Mouse (Mus musculus) forebrain, embryonic 16.5 days (tissue): Measurements from ENCODE around the gene Gstm3. TPM values are rescaled to one million over a fixed set of nuclear protein-coding genes. Genes with fewer than 3 reads are reported as not detected.
"Not testable (repeated sequence)": the region's sequence is repeated elsewhere in the genome, so short reads cannot be mapped to it uniquely, and the experiment has no call there.

ENCODE experiments used
- ATAC-seq: fragments of 200-750 bp; cut with Nextera tagmentation; 2 replicates; pipeline ENCODE4 v1.8.0; 2017; ENCODE audit warnings: mild to moderate bottlenecking, moderate library complexity
- H3K27ac ChIP-seq: fragments of 300-500 bp; sonication (generic); 2 replicates; pipeline ENCODE4 v1.5.1; 2014; ENCODE audit warnings: low read length, control low read depth
- H3K27me3 ChIP-seq: fragments of 300-500 bp; sonication (generic); replicated peaks from 2 replicates; pipeline ENCODE4 v1.6.1; 2014; ENCODE audit warnings: low read length; ENCODE audit not compliant: control insufficient read depth, insufficient read depth
- H3K36me3 ChIP-seq: fragments of 300-500 bp; sonication (generic); 2 replicates; pipeline ENCODE4 v1.6.1; 2014; ENCODE audit not compliant: control insufficient read depth, insufficient read depth
- H3K4me1 ChIP-seq: fragments of 300-500 bp; sonication (generic); replicated peaks from 2 replicates; pipeline ENCODE4 v1.6.1; 2014; ENCODE audit warnings: low read length; ENCODE audit not compliant: control insufficient read depth, insufficient read depth
- H3K4me2 ChIP-seq: fragments of 300-500 bp; sonication (generic); 2 replicates; pipeline ENCODE4 v1.6.1; 2014; ENCODE audit warnings: mild to moderate bottlenecking, low read length, control low read depth
- H3K4me3 ChIP-seq: fragments of 300-500 bp; sonication (generic); replicated peaks from 2 replicates; pipeline ENCODE4 v1.5.1; 2014; ENCODE audit warnings: mild to moderate bottlenecking, low read length, control low read depth
- H3K9ac ChIP-seq: fragments of 300-500 bp; sonication (generic); replicated peaks from 2 replicates; pipeline ENCODE4 v1.6.1; 2014; ENCODE audit warnings: low read depth, low read length, control low read depth
- H3K9me3 ChIP-seq: fragments of 300-500 bp; sonication (generic); 2 replicates; pipeline ENCODE4 v1.6.1; 2016; ENCODE audit warnings: low read length; ENCODE audit not compliant: control insufficient read depth
- WGBS: fragments of 180-500 bp; shearing (Covaris S2); extraction: QIAGEN DNeasy Blood & Tissue Kit; methylation state at CpG from one replicate; pipeline ENCODE4 v1.1.7; 2014; 5-methylcytosine and 5-hydroxymethylcytosine counted together
- polyA plus RNA-seq: library from polyadenylated mRNA; unstranded; fragments of >200 nt; fragmentation: Nextera tagmentation; extraction: Ambion mirVana; gene quantifications from 2 replicates; pipeline ENCODE4 v1.2.1, GENCODE M21; 2015

The Gstm3 gene
- polyA plus RNA-seq, 1 experiment from 2014 or later, result not detected

DNA sequence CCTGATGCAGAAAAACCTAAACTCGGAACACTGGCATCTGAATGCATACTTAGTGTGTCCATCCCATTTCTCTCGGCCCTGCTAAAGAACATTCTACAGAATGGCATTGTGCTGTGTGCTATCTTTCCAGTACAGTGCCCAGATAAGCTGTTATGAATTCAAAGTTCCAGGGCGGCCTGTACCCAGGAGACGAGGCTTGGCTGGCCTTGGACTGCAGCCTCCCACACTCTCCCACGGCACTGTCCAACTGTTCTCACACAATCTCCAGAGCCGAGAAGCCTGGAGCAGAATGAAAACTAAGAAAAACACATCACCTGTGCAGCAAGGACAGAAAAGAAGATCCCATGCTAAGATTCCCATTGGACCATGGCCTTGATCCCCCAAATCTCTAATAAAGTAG lies 13.6 kb upstream of the Gstm3 start:
- Histone ChIP-seq H3K27ac (no peak overlapping the region), H3K4me1 (no peaks in the 10 kb centered on the region), H3K27me3 (no peaks in the 10 kb centered on the region), H3K36me3 (no peaks in the 10 kb centered on the region), H3K4me3 (no peak overlapping the region), H3K9ac (no peak overlapping the region), H3K9me3 (no peaks in the 10 kb centered on the region), H3K4me2 (no peak overlapping the region)
- no peak for ATAC-seq
- 80% methylated on average over 6 of the region's 6 CpGs for WGBS

DNA sequence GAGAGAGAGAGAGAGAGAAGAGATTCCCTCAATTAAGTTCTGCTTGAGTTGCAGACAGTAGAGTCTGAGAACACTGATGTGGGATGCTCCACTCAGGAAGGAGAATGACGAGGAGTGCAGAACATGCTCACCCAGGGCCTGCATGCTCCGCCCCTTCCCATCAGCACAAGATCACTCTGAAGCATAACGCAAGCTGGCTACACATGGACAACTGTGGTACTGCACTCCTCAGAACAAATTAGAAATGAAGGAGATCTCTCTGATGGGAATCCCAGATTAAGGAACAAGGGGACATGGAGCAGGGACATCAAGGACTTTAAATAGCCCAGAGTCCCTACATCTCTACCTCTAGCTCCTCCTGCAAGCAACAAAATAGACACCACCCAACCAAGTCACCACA lies 12.2 kb upstream of the Gstm3 start:
- no peak overlapping the region for H3K4me2 ChIP-seq
- no peaks in the 10 kb centered on the region for H3K9me3 ChIP-seq
- no peak overlapping the region for H3K27ac ChIP-seq
- 60% methylated on average over 3 of the region's 3 CpGs for WGBS
- ATAC-seq, result no peak
- no peaks in the 10 kb centered on the region for H3K4me1 ChIP-seq
- H3K36me3 ChIP-seq, result no peaks in the 10 kb centered on the region
- no peak overlapping the region for H3K9ac ChIP-seq
- H3K4me3 ChIP-seq, result no peak overlapping the region
- H3K27me3 ChIP-seq, result no peaks in the 10 kb centered on the region

DNA sequence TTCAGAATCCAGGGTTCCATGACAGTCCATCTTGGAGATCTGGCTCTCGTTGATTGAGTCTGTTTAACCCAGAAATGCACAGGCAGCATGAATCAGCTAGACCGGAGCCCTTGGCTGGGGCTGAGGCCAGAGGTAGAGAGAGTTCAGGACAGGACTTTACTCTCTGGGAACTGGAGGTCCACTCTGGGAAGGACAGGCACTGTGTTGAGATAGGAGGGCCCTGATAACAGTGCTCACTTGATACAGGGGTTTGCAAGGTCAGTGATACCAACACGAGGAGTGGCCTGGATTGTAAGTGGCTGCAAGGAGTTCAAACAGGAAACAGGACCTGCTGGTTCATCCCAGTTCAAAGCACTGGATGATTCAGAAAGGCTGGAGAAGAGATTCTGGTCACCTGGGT lies 8.6 kb upstream of the Gstm3 start:
- H3K4me1 ChIP-seq, result no peaks in the 10 kb centered on the region
- no peak overlapping the region for H3K9ac ChIP-seq
- no peak for ATAC-seq
- no peaks in the 10 kb centered on the region for H3K27me3 ChIP-seq
- H3K9me3 ChIP-seq, result no peaks in the 10 kb centered on the region
- H3K27ac ChIP-seq, result no peak overlapping the region
- H3K4me2 ChIP-seq, result no peak overlapping the region
- H3K4me3 ChIP-seq, result no peak overlapping the region
- no peaks in the 10 kb centered on the region for H3K36me3 ChIP-seq
- 76% methylated on average over 3 of the region's 3 CpGs for WGBS

DNA sequence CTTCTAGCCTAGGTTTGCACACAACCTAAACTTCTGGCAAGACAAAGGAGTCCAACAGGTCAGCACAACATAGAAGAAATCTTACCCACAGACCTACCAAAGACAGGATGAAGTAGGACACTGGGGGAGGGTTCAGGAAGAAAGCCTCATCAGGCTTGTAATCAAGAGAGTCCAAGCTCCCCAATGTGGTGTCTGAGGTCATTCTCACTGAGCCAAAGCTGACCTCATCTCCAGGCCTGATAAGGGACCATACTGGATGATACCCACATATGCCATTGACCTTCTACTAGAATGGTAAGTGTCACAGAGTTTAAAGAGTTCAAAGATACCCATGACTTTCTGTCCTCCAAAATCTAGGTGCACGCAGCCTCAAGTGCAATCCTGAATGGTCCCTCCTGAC lies 5.2 kb upstream of the Gstm3 start:
- ATAC-seq, result no peak
- H3K27ac ChIP-seq, result no peak overlapping the region
- H3K36me3 ChIP-seq, result no peaks in the 10 kb centered on the region
- H3K4me1 ChIP-seq, result no peaks in the 10 kb centered on the region
- 86% methylated on average over 1 of the region's 1 CpGs for WGBS
- H3K4me2 ChIP-seq, result no peak overlapping the region
- H3K27me3 ChIP-seq, result no peaks in the 10 kb centered on the region
- H3K9me3 ChIP-seq, result no peaks in the 10 kb centered on the region
- H3K9ac ChIP-seq, result no peak overlapping the region
- H3K4me3 ChIP-seq, result no peak overlapping the region

DNA sequence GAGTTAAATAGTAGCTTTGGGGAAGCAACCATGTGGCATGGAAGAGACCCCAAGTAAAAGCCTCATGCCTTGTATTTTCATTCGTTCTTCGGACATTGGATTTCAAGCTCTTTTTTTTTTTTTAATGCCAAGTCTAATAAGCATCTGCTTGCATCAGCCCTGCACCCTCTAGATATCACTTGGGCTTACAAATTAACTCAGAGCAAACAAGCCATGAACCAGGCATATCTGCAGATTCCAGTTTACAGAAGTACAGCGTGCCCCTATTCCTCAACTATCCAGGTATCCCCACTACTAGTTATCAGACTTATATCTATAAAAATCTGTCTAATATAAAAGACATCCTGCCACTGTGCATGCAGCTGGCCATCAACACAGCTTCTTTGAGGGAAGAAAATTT lies 3.0 kb upstream of the Gstm3 start:
- H3K36me3 ChIP-seq, result no peaks in the 10 kb centered on the region
- no peak for ATAC-seq
- WGBS, result 93% methylated on average over 3 of the region's 3 CpGs

DNA sequence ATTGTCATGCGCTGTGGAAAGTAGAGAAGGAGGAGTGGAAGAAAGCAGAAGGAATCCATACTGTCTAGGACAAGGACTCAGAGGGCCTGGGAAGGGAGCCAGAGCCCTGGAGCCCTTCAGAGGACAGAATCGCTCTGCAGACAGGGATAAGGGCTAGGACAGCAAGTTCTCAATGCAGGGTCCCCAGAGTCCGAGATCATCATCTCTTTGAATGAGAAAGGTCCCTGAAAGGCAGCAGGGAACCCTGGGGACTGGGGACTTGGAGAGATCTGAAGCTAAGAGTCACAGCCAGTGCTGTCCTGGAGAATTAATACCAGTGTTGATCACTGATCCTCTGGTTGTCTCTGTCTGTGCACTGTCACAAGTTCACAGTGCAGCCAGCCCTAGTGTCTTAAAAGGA lies 2.0 kb upstream of the Gstm3 start:
- H3K4me2 ChIP-seq, H3K9me3 ChIP-seq, ATAC-seq, H3K4me1 ChIP-seq, H3K9ac ChIP-seq, H3K27me3 ChIP-seq, H3K4me3 ChIP-seq, H3K27ac ChIP-seq, H3K36me3 ChIP-seq: not testable (repeated sequence)
- WGBS, result 49% methylated on average over 3 of the region's 3 CpGs

More for the DNA sequence above, 3.0 kb upstream of the Gstm3 start:
- Histone ChIP-seq H3K27ac (no peak overlapping the region), H3K9me3 (no peaks in the 10 kb centered on the region), H3K4me2 (no peak overlapping the region), H3K4me1 (no peaks in the 10 kb centered on the region), H3K27me3 (no peaks in the 10 kb centered on the region), H3K9ac (no peak overlapping the region), H3K4me3 (no peak overlapping the region)

DNA sequence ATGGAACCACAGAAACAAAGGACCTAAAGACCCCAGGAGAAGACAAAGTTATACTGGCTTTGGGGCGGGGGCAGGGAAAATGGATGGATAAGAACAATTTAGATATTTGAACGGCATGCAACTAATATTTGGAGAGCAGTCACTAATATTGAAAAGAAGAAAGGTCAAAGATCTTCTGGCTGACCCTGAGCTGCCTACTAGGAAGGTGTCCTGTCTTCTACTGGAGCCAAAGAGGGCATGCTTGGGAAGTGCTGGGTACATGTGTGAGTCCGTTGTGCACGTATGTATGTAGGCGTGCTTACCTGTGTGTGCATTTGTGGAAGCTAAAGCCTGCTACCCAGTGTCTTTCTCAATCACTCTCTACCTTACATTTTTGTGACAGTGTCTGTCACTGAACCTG lies 2.5 kb downstream of the Gstm3 start:
- Histone ChIP-seq H3K4me2 (no peak overlapping the region), H3K36me3 (no peaks in the 10 kb centered on the region), H3K4me1 (peaks cover 5% of the 10 kb centered on the region; the same call in 1 of the 2 replicates), H3K4me3 (no peak overlapping the region), H3K9me3 (no peaks in the 10 kb centered on the region), H3K27me3 (no peaks in the 10 kb centered on the region), H3K27ac (no peak overlapping the region), H3K9ac (no peak overlapping the region)
- 98% methylated on average over 5 of the region's 5 CpGs for WGBS
- no peak for ATAC-seq

DNA sequence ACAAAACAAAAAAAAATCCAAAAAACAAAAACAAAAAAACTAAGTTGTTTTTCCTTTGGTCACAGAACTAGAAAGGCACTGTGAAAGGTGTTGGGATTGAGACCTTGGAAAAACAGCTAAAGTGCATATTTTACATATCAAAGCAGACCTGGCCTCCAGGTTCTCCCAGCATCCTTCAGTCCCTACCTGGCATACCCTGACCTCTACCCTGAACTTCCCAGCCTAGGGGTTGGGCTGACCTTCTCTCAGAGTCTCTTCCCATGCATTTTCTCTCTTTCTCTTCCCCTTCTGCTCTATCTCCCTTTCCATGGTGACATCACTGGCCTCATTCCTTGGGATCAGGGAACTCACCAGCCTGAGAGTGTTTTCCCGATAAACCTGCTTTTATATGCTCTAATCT lies 3.5 kb downstream of the Gstm3 start:
- H3K4me3 ChIP-seq, result no peak overlapping the region
- peaks cover 5% of the 10 kb centered on the region; the same call in 1 of the 2 replicates for H3K4me1 ChIP-seq
- H3K4me2 ChIP-seq, result no peak overlapping the region
- H3K9ac ChIP-seq, result no peak overlapping the region
- no peaks in the 10 kb centered on the region for H3K27me3 ChIP-seq
- 59% methylated on average over 1 of the region's 1 CpGs for WGBS
- no peak for ATAC-seq
- H3K27ac ChIP-seq, result no peak overlapping the region
- H3K36me3 ChIP-seq, result no peaks in the 10 kb centered on the region
- no peaks in the 10 kb centered on the region for H3K9me3 ChIP-seq

DNA sequence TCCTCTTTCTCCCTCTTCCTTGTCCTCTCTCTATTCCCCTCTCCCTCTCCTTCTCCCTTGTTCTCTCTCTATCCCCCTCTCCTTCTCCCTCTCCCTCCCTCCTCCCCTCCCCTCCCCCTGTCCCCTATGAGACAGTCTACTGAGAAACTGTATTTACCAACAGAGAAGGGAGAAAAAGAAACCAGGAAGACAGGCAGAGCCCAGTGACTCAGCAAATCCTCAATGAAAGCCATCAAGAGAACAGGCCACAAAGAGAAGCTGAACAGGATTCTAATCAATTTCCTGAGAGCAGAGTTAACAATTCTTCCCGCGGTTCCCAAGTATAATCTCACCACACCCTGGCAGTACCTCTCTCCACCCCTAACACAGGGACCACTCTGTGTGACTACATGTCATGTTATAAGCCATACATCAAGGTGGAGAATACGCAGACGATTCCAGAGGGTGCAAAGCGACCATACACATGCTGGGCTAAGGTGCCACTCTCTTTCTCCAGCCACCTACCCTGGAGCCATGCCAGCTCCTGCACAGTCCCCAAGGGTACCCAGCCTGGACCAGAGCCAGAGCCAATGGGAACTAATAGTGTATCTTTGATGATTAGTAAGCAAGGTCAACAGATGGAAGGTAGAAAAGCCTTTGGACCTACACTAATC lies 4.3 kb downstream of the Gstm3 start:
- 50% methylated on average over 5 of the region's 5 CpGs for WGBS
- no peak for ATAC-seq

DNA sequence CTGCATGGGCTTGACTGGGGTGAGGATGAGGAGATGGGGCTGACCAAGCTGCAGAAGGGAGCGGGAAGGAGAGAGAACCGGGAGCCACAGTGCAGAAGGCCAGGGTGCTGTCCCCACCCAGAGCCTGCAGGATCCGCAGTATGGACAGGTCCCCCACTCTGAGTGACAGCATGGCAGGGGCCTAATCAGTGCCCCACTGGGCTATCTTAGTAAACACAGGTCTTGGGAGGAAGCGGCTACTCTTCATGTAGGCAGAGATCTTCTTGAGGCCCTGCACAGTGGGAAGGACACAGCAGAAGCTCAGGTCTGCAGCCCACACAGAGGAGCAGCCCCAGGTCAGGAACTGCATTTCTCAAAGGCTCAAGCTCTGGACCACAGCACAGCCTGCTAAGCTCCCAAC lies 5.1 kb downstream of the Gstm3 start:
- no peak overlapping the region for H3K4me3 ChIP-seq
- no peak for ATAC-seq
- H3K4me1 ChIP-seq, result peaks cover 5% of the 10 kb centered on the region; the same call in 1 of the 2 replicates
- H3K27me3 ChIP-seq, result no peaks in the 10 kb centered on the region
- no peaks in the 10 kb centered on the region for H3K9me3 ChIP-seq
- H3K9ac ChIP-seq, result no peak overlapping the region
- no peaks in the 10 kb centered on the region for H3K36me3 ChIP-seq
- H3K4me2 ChIP-seq, result no peak overlapping the region
- H3K27ac ChIP-seq, result no peak overlapping the region
- WGBS, result 85% methylated on average over 4 of the region's 4 CpGs

More for the DNA sequence above, 4.3 kb downstream of the Gstm3 start:
- H3K9ac ChIP-seq, result no peak overlapping the region
- H3K4me3 ChIP-seq, result no peak overlapping the region
- H3K9me3 ChIP-seq, result no peaks in the 10 kb centered on the region
- H3K27me3 ChIP-seq, result no peaks in the 10 kb centered on the region
- H3K36me3 ChIP-seq, result no peaks in the 10 kb centered on the region
- H3K27ac ChIP-seq, result no peak overlapping the region
- peaks cover 5% of the 10 kb centered on the region; the same call in 1 of the 2 replicates for H3K4me1 ChIP-seq
- H3K4me2 ChIP-seq, result no peak overlapping the region
